Mouse (Mus musculus) midbrain, embryonic 16.5 days (tissue): ENCODE measurements around the gene Pah. TPM values are rescaled to one million over a fixed set of nuclear protein-coding genes. Genes with fewer than 3 reads are reported as not detected.

ENCODE experiments used
- ATAC-seq: fragments of 200-750 bp; cut with Nextera tagmentation; 2 replicates; pipeline ENCODE4 v1.8.0; 2017; ENCODE audit warnings: moderate TSS enrichment
- H3K27ac ChIP-seq: fragments of 300-500 bp; sonication (generic); 2 replicates; pipeline ENCODE4 v1.5.1; 2014; ENCODE audit warnings: mild to moderate bottlenecking, low read length, mixed read lengths
- H3K27me3 ChIP-seq: fragments of 300-500 bp; sonication (generic); 2 replicates; pipeline ENCODE4 v1.6.1; 2014; ENCODE audit warnings: low read depth, low read length, mixed read lengths; ENCODE audit not compliant: control insufficient read depth, insufficient read depth
- H3K36me3 ChIP-seq: fragments of 300-500 bp; sonication (generic); 2 replicates; pipeline ENCODE4 v1.6.1; 2014; ENCODE audit warnings: mild to moderate bottlenecking, low read length, moderate library complexity, mixed read lengths; ENCODE audit not compliant: control insufficient read depth, insufficient read depth
- H3K4me1 ChIP-seq: fragments of 300-500 bp; sonication (generic); 2 replicates; pipeline ENCODE4 v1.6.1; 2014; ENCODE audit warnings: mild to moderate bottlenecking, low read length, mixed read lengths; ENCODE audit not compliant: control insufficient read depth, insufficient read depth
- H3K4me2 ChIP-seq: fragments of 300-500 bp; sonication (generic); 2 replicates; pipeline ENCODE4 v1.6.1; 2014; ENCODE audit warnings: mild to moderate bottlenecking, low read length, mixed read lengths
- H3K4me3 ChIP-seq: fragments of 300-500 bp; sonication (generic); 2 replicates; pipeline ENCODE4 v1.5.1; 2014; ENCODE audit warnings: low read depth, mild to moderate bottlenecking, low read length, moderate library complexity, mixed read lengths
- H3K9ac ChIP-seq: fragments of 300-500 bp; sonication (generic); 2 replicates; pipeline ENCODE4 v1.6.1; 2014; ENCODE audit warnings: low read depth, low read length, mixed read lengths
- H3K9me3 ChIP-seq: fragments of 300-500 bp; sonication (generic); replicated peaks from 2 replicates; pipeline ENCODE4 v1.6.1; 2014; ENCODE audit warnings: mild to moderate bottlenecking, low read length, mixed read lengths; ENCODE audit not compliant: control insufficient read depth, poor library complexity, severe bottlenecking
- WGBS: fragments of 180-500 bp; shearing (Covaris S2); extraction: QIAGEN DNeasy Blood & Tissue Kit; methylation state at CpG from one replicate; pipeline ENCODE4 v1.1.7; 2014; 5-methylcytosine and 5-hydroxymethylcytosine counted together
- polyA plus RNA-seq: library from polyadenylated mRNA; unstranded; fragments of >200 nt; fragmentation: Nextera tagmentation; extraction: Ambion mirVana; gene quantifications from 2 replicates; pipeline ENCODE4 v1.2.1, GENCODE M21; 2015

The Pah gene
- polyA plus RNA-seq, 1 experiment from 2014 or later = 0.16 TPM

DNA sequence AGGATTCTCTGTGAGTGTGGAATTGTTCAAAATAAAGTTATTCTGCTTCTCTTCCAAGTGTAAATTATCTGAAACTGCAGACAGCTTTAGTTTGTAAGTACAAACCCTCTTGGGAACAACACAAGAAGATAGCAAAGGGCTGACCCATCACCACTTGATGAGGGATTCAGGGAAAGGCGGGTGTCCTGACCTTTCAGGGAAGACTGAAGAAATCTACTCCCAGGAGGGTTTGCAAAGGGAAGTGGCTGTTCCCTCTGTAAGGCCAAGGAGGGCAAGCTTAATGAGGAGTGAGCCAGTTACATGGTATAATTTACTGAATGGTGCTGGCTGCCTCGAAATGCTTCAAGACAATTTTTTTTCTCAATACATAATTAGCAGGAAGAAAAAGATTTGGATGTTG is 72.3 kb downstream of the Pah start:
- Histone ChIP-seq H3K36me3 (no peaks in the 10 kb centered on the region), H3K4me3 (no peak overlapping the region), H3K4me2 (no peak overlapping the region), H3K27ac (no peak overlapping the region), H3K27me3 (no peaks in the 10 kb centered on the region), H3K4me1 (no peaks in the 10 kb centered on the region; the same call in 1 of the 2 replicates), H3K9me3 (no peaks in the 10 kb centered on the region), H3K9ac (no peak overlapping the region)
- no peak for ATAC-seq
- WGBS = 53% methylated on average over 2 of the region's 2 CpGs

DNA sequence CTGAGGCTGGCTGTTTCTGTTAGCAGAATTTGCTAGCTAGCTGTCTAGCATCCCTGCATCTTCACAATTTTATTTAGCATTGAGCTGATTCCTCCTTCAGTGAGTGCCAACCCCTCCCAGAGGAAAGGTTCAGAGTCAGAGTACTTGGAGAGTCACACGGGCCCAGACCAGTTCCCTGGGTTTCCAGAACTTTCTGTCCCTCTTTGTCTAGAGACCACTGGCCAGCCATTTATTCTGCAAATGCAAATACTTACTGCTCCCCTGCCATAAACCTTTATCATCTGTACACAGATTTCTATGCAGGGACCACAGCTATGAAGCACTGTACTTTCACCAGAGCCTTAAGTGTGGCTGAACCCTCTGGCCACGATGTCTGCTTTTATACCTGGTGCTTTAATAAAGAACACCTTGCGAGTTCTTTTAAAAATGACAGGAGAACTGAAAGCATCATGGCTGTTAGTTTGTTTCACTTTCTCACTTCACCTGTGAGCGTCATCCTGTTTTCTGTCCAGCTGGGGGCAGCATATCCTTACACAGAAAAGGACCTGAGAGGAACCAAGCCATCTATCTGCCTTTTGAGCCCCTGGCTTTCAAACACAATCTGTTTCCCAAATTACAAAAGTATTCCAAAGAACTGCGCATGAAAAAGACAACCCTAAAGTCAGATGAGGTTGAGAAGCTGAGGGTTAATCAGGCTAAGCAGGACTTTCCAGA is 74.9 kb downstream of the Pah start:
- WGBS = 37% methylated on average over 5 of the region's 5 CpGs
- no peak overlapping the region for H3K9ac ChIP-seq
- no peaks in the 10 kb centered on the region for H3K27me3 ChIP-seq
- H3K4me2 ChIP-seq = peak overlapping the region; percentile 35
- no peak overlapping the region for H3K27ac ChIP-seq
- no peaks in the 10 kb centered on the region for H3K36me3 ChIP-seq
- peak; percentile 89 for ATAC-seq
- H3K4me3 ChIP-seq = no peak overlapping the region
- no peaks in the 10 kb centered on the region; the same call in 1 of the 2 replicates for H3K4me1 ChIP-seq
- no peaks in the 10 kb centered on the region for H3K9me3 ChIP-seq

DNA sequence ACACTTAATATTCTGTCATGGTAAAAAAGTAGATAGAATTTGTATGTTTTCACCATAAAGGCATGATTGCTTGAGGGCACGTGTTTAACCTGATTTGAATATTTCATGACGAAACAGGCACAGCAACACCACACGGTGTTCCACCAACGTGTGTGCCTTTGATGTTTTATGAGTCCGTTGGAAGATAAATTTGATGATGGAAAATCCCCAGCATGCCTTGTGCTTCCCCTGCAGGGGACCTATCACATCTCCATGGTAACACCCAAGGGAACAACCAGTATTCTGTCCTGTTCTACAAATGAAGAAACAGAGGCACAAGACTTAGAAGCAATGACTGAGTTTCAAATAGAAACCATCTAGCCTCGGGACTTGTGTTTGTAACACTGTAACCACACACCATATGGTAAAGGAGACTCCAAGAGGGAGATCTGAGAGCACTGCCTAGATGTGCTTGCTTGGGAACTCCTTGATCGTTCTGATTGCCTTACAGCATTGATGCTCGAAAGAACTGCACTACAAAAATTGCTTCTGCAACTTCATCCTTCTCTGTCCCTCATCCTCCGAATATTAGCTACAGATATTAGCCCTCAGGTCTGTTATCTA is 75.6 kb downstream of the Pah start:
- Histone ChIP-seq H3K9ac (no peak overlapping the region), H3K4me1 (no peaks in the 10 kb centered on the region; the same call in 1 of the 2 replicates), H3K27ac (no peak overlapping the region), H3K4me2 (peak overlapping the region; percentile 35), H3K36me3 (no peaks in the 10 kb centered on the region), H3K27me3 (no peaks in the 10 kb centered on the region), H3K9me3 (no peaks in the 10 kb centered on the region), H3K4me3 (no peak overlapping the region)
- WGBS = 39% methylated on average over 9 of the region's 9 CpGs
- ATAC-seq = peak; percentile 80

DNA sequence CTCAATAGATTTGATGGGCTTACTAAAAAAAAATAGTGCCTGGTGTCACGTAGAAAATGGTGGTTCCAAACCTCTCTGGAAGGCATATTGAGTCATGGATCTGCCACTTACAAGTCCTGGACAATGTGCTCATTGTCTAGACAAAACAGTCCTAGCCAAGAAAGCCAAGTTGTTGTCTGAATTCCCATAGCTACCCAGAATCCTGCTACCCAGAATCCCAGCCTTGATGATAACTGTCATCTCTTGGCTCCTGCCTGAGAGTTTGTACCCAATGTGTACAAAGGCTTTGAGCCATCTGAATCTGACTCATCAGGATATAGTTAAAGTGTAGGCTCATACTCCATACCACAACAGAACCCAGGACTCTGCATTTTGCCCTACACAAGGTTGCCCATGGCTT is 80.6 kb downstream of the Pah start:
- no peaks in the 10 kb centered on the region for H3K36me3 ChIP-seq
- WGBS = 71% methylated on average over 1 of the region's 1 CpGs

DNA sequence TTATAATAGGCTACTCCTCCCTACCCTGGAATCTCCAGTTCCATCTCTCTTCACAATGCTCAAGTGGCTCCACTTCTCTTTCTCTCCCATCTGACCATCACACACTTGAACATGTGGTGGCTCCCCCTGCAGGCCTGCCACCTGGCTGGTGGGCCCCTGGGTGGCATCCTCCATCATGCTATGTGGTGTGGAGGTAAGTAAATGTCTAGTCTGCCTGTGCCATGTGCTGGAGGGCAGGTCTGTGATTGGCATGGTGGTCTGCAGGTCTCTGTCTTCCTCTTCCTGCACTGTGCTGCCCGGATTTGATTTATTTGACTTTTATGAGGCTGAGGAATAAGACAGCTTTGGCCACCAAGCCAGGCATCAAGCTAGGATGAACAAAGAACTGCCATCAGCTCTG is 103.6 kb downstream of the Pah start:
- Histone ChIP-seq H3K36me3 (no peaks in the 10 kb centered on the region), H3K9me3 (no peaks in the 10 kb centered on the region), H3K9ac (no peak overlapping the region), H3K4me2 (no peak overlapping the region), H3K27ac (no peak overlapping the region), H3K27me3 (no peaks in the 10 kb centered on the region), H3K4me1 (no peaks in the 10 kb centered on the region), H3K4me3 (no peak overlapping the region)
- ATAC-seq = no peak
- 84% methylated on average over 1 of the region's 1 CpGs for WGBS

More for the DNA sequence above, 80.6 kb downstream of the Pah start:
- H3K27ac ChIP-seq = no peak overlapping the region
- no peak overlapping the region for H3K4me2 ChIP-seq
- no peaks in the 10 kb centered on the region for H3K27me3 ChIP-seq
- H3K4me1 ChIP-seq = no peaks in the 10 kb centered on the region
- H3K9ac ChIP-seq = no peak overlapping the region
- ATAC-seq = no peak
- H3K9me3 ChIP-seq = no peaks in the 10 kb centered on the region
- no peak overlapping the region for H3K4me3 ChIP-seq

Other genes with a start within 250 kb of the Pah start
- gene Ascl1, start 28.1 kb upstream of the Pah start, polyA plus RNA-seq = 8.1 and 9.0 TPM in 2 replicates